Mouse (Mus musculus) erythroblast, adult 5-6 weeks (primary cell): ENCODE data around the gene Ppp5c. TPM values are rescaled to one million over a fixed set of nuclear protein-coding genes. Genes with fewer than 3 reads are reported as not detected.

Experiments used
- total RNA-seq, 2 experiments: library from RNA; stranded (forward) in 1 of 2; stranded (reverse) in 1 of 2; fragments of 150-400 nt in 1 of 2; fragments of 200-764, 138-1000 nt in 1 of 2; gene quantifications; 2 replicates each; pipeline versions ENCODE4 v1.2.3 to v1.2.4; 2015 to 2017; ENCODE audit warnings: low replicate concordance in 2 of 2

Ppp5c gene
- total RNA-seq, 2 experiments from 2014 or later = 18.9 to 21.3 TPM

Other genes with a start within 250 kb of the Ppp5c start
- gene Slc1a5, start 246.6 kb downstream of the Ppp5c start, total RNA-seq (2015; ENCODE audit: low replicate concordance) = 655 and 701 TPM in 2 replicates
- gene Slc1a5, start 246.6 kb downstream of the Ppp5c start, total RNA-seq (2017; ENCODE audit: low replicate concordance) = 713 and 810 TPM in 2 replicates
- 21.5 and 22.4 TPM in 2 replicates for gene Strn4, start 212.0 kb downstream of the Ppp5c start, total RNA-seq (2015; ENCODE audit: low replicate concordance)
- 34.3 and 69.7 TPM in 2 replicates for gene Strn4, start 212.0 kb downstream of the Ppp5c start, total RNA-seq (2017; ENCODE audit: low replicate concordance)
- 2.5 and 4.2 TPM in 2 replicates for gene Fkrp, start 211.2 kb downstream of the Ppp5c start, total RNA-seq (2015; ENCODE audit: low replicate concordance)
- 3.1 and 8.0 TPM in 2 replicates for gene Fkrp, start 211.2 kb downstream of the Ppp5c start, total RNA-seq (2017; ENCODE audit: low replicate concordance)
- 4.6 and 18.8 TPM in 2 replicates for gene Prkd2, start 185.0 kb downstream of the Ppp5c start, total RNA-seq (2015; ENCODE audit: low replicate concordance)
- gene Prkd2, start 185.0 kb downstream of the Ppp5c start, total RNA-seq (2017; ENCODE audit: low replicate concordance) = 2.5 and 5.1 TPM in 2 replicates
- gene Dact3, start 152.6 kb downstream of the Ppp5c start, total RNA-seq (2015; ENCODE audit: low replicate concordance) = not detected in 2 replicates
- not detected in 2 replicates for gene Dact3, start 152.6 kb downstream of the Ppp5c start, total RNA-seq (2017; ENCODE audit: low replicate concordance)
- not detected in 2 replicates for gene Gng8, start 136.1 kb downstream of the Ppp5c start, total RNA-seq (2015; ENCODE audit: low replicate concordance)
- gene Gng8, start 136.1 kb downstream of the Ppp5c start, total RNA-seq (2017; ENCODE audit: low replicate concordance) = not detected in 2 replicates
- 1.3 and 6.7 TPM in 2 replicates for gene Ptgir, start 121.4 kb downstream of the Ppp5c start, total RNA-seq (2015; ENCODE audit: low replicate concordance)
- 1.5 and 1.8 TPM in 2 replicates for gene Ptgir, start 121.4 kb downstream of the Ppp5c start, total RNA-seq (2017; ENCODE audit: low replicate concordance)
- gene Calm3, start 103.8 kb downstream of the Ppp5c start, total RNA-seq (2015; ENCODE audit: low replicate concordance) = 41.1 and 44.1 TPM in 2 replicates
- gene Calm3, start 103.8 kb downstream of the Ppp5c start, total RNA-seq (2017; ENCODE audit: low replicate concordance) = 157 and 162 TPM in 2 replicates
- gene Pnmal2, start 83.2 kb downstream of the Ppp5c start, total RNA-seq (2015; ENCODE audit: low replicate concordance) = not detected in 2 replicates
- not detected in 2 replicates for gene Pnmal2, start 83.2 kb downstream of the Ppp5c start, total RNA-seq (2017; ENCODE audit: low replicate concordance)
- not detected in 2 replicates for gene Pnmal1, start 68.2 kb downstream of the Ppp5c start, total RNA-seq (2015; ENCODE audit: low replicate concordance)
- gene Pnmal1, start 68.2 kb downstream of the Ppp5c start, total RNA-seq (2017; ENCODE audit: low replicate concordance) = not detected in 2 replicates
- not detected in 2 replicates for gene Gm42372, start 44.8 kb downstream of the Ppp5c start, total RNA-seq (2015; ENCODE audit: low replicate concordance)
- gene Gm42372, start 44.8 kb downstream of the Ppp5c start, total RNA-seq (2017; ENCODE audit: low replicate concordance) = 0.28 TPM in 1 of 2 replicates, not detected in the other
- 0.19 TPM in 1 of 2 replicates, not detected in the other for gene Ccdc8, start 35.2 kb downstream of the Ppp5c start, total RNA-seq (2015; ENCODE audit: low replicate concordance)
- gene Ccdc8, start 35.2 kb downstream of the Ppp5c start, total RNA-seq (2017; ENCODE audit: low replicate concordance) = 0.14 and 1.0 TPM in 2 replicates
- gene Hif3a, start 34.5 kb upstream of the Ppp5c start, total RNA-seq (2015; ENCODE audit: low replicate concordance) = 0.42 and 0.58 TPM in 2 replicates
- 0.17 TPM in 1 of 2 replicates, not detected in the other for gene Hif3a, start 34.5 kb upstream of the Ppp5c start, total RNA-seq (2017; ENCODE audit: low replicate concordance)
- not detected in 2 replicates for gene Psg16, start 46.1 kb upstream of the Ppp5c start, total RNA-seq (2015; ENCODE audit: low replicate concordance)
- not detected in 2 replicates for gene Psg16, start 46.1 kb upstream of the Ppp5c start, total RNA-seq (2017; ENCODE audit: low replicate concordance)
- not detected in 2 replicates for gene Ceacam3, start 122.4 kb upstream of the Ppp5c start, total RNA-seq (2015; ENCODE audit: low replicate concordance)
- gene Ceacam3, start 122.4 kb upstream of the Ppp5c start, total RNA-seq (2017; ENCODE audit: low replicate concordance) = 0.28 TPM in 1 of 2 replicates, not detected in the other
- gene Psg29, start 175.6 kb upstream of the Ppp5c start, total RNA-seq (2015; ENCODE audit: low replicate concordance) = not detected in 2 replicates
- gene Psg29, start 175.6 kb upstream of the Ppp5c start, total RNA-seq (2017; ENCODE audit: low replicate concordance) = not detected in 2 replicates